Mouse (Mus musculus) embryonic facial prominence, embryonic 11.5 days (tissue): ENCODE results near the gene Ptprd. TPM values are rescaled to one million over a fixed set of nuclear protein-coding genes. Genes with fewer than 3 reads are reported as not detected.

Source experiments
- ATAC-seq: fragments of 200-750 bp; cut with Nextera tagmentation; replicated peaks from 2 replicates; pipeline ENCODE4 v1.8.0; 2017; ENCODE audit warnings: low read depth; ENCODE audit not compliant: insufficient number of reproducible peaks, low FRiP score, low TSS enrichment
- DNase-seq: peaks from one replicate; pipeline ENCODE4 v3.0.0-alpha.2; 2015; ENCODE audit warnings: low spot score
- H3K27ac ChIP-seq: fragments of 300-500 bp; sonication (generic); replicated peaks from 2 replicates; pipeline ENCODE4 v1.5.1; 2014; ENCODE audit warnings: mild to moderate bottlenecking, low read depth, low read length, control low read depth
- H3K27me3 ChIP-seq: fragments of 300-500 bp; sonication (generic); 2 replicates; pipeline ENCODE4 v1.6.1; 2014; ENCODE audit warnings: mild to moderate bottlenecking, low read length, moderate library complexity, mixed read lengths; ENCODE audit not compliant: control insufficient read depth, insufficient read depth
- H3K36me3 ChIP-seq: fragments of 300-500 bp; sonication (generic); replicated peaks from 2 replicates; pipeline ENCODE4 v1.6.1; 2014; ENCODE audit warnings: low read depth, mild to moderate bottlenecking, low read length, moderate library complexity, mixed read lengths; ENCODE audit not compliant: control insufficient read depth, insufficient read depth
- H3K4me1 ChIP-seq: fragments of 300-500 bp; sonication (generic); 2 replicates; pipeline ENCODE4 v1.6.1; 2014; ENCODE audit warnings: low read length, mixed read lengths; ENCODE audit not compliant: control insufficient read depth, insufficient read depth
- H3K4me2 ChIP-seq: fragments of 300-500 bp; sonication (generic); 2 replicates; pipeline ENCODE4 v1.6.1; 2014; ENCODE audit warnings: low read depth, mild to moderate bottlenecking, control low read depth, low read length, moderate library complexity
- H3K4me3 ChIP-seq: fragments of 300-500 bp; sonication (generic); 2 replicates; pipeline ENCODE4 v1.5.1; 2014; ENCODE audit warnings: low read depth, low read length, control low read depth
- H3K9ac ChIP-seq: fragments of 300-500 bp; sonication (generic); replicated peaks from 2 replicates; pipeline ENCODE4 v1.6.1; 2014; ENCODE audit warnings: mild to moderate bottlenecking, control low read depth, low read length
- H3K9me3 ChIP-seq: fragments of 300-500 bp; sonication (generic); replicated peaks from 2 replicates; pipeline ENCODE4 v1.6.1; 2016; ENCODE audit warnings: mild to moderate bottlenecking, low read length, inconsistent platforms, mixed read lengths; ENCODE audit not compliant: control insufficient read depth
- WGBS: fragments of 180-500 bp; shearing (Covaris S2); extraction: QIAGEN DNeasy Blood & Tissue Kit; methylation state at CpG from one replicate; pipeline ENCODE4 v1.1.7; 2014; 5-methylcytosine and 5-hydroxymethylcytosine counted together
- polyA plus RNA-seq: library from polyadenylated mRNA; unstranded; fragments of >200 nt; fragmentation: Nextera tagmentation; extraction: Ambion mirVana; gene quantifications from 2 replicates; pipeline ENCODE4 v1.2.1, GENCODE M21; 2014

Gene Ptprd
- polyA plus RNA-seq, 1 experiment from 2014 or later, result 19.9 TPM

DNA sequence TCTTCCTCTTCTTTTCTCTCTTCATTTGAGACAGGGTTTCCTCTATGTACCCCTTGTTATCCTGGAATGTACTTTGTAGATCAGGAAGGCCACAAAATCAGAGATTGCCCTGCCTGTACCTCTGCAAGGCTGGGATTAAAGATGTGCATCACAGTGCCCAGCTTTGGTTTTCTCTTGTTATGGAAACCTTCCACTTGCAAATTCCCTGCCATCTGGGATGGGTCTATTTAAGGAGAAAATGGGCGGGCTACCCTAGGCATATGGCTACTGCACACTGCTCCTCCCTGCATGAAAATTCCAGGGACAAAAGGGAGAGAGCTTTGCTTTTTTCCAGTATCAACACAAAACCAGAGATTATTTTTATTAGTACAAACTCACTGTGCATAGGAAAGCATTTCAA, 2036.7 kb downstream of the Ptprd start:
- ATAC-seq, result no peak
- no peak for DNase-seq
- WGBS, result 72% methylated on average over 1 of the region's 1 CpGs
- no peak overlapping the region for H3K9ac ChIP-seq
- no peaks in the 10 kb centered on the region for H3K27me3 ChIP-seq
- H3K4me3 ChIP-seq, result no peak overlapping the region
- no peaks in the 10 kb centered on the region for H3K9me3 ChIP-seq
- no peak overlapping the region for H3K4me2 ChIP-seq
- H3K4me1 ChIP-seq, result no peaks in the 10 kb centered on the region
- no peak overlapping the region for H3K27ac ChIP-seq
- no peaks in the 10 kb centered on the region for H3K36me3 ChIP-seq

DNA sequence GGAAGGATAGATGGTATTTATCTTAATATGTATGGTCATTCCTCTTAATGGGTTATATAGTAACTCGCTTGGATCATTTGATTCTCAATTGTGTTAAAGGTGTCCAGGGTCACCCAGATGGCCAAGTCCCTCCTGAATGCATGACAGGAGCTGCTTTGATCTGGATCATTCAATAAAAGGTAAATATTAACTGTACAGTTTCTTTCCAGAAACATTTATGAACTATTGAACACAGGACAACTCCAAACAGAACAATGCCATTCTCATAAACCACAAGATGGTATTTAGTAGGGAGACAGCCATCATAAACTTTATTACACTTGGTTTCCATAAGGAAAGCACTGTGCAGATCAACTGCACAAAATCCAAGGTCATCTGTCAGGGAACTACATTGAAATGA, 2056.0 kb downstream of the Ptprd start:
- DNase-seq, result no peak
- Histone ChIP-seq H3K4me1 (no peaks in the 10 kb centered on the region), H3K4me2 (no peak overlapping the region), H3K27ac (no peak overlapping the region), H3K9ac (no peak overlapping the region), H3K4me3 (no peak overlapping the region), H3K36me3 (no peaks in the 10 kb centered on the region), H3K27me3 (no peaks in the 10 kb centered on the region), H3K9me3 (no peaks in the 10 kb centered on the region)
- WGBS, result 90% methylated on average over 1 of the region's 1 CpGs
- ATAC-seq, result no peak

DNA sequence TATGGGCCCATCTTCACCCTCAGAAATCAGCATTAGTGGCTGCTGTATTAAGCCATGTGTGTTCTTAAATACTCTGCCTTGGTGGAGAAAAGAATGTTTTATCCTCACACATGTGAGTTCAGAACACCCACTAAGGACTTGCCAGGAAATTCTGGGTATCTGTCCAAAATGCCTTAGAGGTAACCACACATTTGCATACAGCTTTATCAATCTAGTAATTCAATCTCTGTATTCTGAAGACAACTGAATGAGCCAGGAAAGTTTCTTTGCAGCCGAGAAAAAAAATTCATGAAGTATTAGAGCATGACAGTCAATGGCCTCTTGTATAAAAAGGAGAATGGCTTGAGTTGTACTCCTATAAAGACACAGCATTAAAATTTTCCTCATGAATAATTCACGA, 2057.6 kb downstream of the Ptprd start:
- WGBS, result 58% methylated on average over 2 of the region's 2 CpGs
- H3K27ac ChIP-seq, result no peak overlapping the region
- no peaks in the 10 kb centered on the region for H3K36me3 ChIP-seq
- no peaks in the 10 kb centered on the region for H3K9me3 ChIP-seq
- no peaks in the 10 kb centered on the region for H3K4me1 ChIP-seq
- H3K4me2 ChIP-seq, result no peak overlapping the region
- no peak overlapping the region for H3K4me3 ChIP-seq
- H3K9ac ChIP-seq, result no peak overlapping the region
- no peak for DNase-seq
- ATAC-seq, result no peak
- H3K27me3 ChIP-seq, result no peaks in the 10 kb centered on the region

DNA sequence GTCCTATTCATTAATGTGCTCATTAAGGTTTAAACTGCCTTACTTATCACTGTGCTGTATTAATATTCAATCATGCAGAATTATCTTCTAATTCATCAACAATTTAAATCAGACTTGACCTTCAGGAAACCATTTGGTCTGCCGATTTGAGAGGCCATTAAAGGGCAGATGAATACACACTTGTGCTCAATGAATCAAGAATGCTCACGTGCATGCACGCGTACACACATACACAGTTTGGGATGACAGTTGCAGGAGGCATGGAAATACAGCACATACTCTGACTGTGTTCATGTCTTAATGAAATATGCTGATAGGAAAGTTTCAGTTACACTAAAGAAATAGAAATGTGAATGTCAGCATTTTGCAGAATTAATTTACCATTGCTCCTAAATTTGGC, 2066.8 kb downstream of the Ptprd start:
- ATAC-seq, result no peak
- Histone ChIP-seq H3K9me3 (no peaks in the 10 kb centered on the region), H3K4me3 (no peak overlapping the region), H3K4me1 (no peaks in the 10 kb centered on the region), H3K9ac (no peak overlapping the region), H3K27me3 (no peaks in the 10 kb centered on the region), H3K4me2 (no peak overlapping the region), H3K27ac (no peak overlapping the region), H3K36me3 (no peaks in the 10 kb centered on the region)
- no peak for DNase-seq
- 88% methylated on average over 4 of the region's 4 CpGs for WGBS

DNA sequence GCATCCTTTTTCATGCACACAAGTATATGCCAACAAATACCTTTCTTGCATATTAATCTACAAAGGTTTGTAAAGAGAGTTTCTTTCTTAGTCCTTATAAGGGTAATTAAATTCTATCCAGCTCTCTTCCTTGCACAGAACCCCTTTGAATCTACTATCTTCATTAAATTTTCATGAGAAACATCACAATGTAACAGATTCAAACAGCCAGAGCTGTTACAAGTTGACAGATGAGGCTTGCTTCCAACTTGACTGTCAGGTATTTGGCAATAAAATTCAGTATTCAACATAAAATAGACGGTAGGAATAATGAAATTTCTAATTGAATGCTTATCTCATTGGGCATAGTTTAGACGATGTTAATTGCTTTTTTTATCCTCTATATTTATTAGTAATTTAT, 2067.4 kb downstream of the Ptprd start:
- no peaks in the 10 kb centered on the region for H3K9me3 ChIP-seq
- WGBS, result 83% methylated on average over 2 of the region's 2 CpGs
- no peaks in the 10 kb centered on the region for H3K27me3 ChIP-seq
- no peak overlapping the region for H3K27ac ChIP-seq
- H3K36me3 ChIP-seq, result no peaks in the 10 kb centered on the region
- no peak overlapping the region for H3K4me2 ChIP-seq
- DNase-seq (no peak), ATAC-seq (no peak)
- no peak overlapping the region for H3K4me3 ChIP-seq
- no peaks in the 10 kb centered on the region for H3K4me1 ChIP-seq
- H3K9ac ChIP-seq, result no peak overlapping the region

DNA sequence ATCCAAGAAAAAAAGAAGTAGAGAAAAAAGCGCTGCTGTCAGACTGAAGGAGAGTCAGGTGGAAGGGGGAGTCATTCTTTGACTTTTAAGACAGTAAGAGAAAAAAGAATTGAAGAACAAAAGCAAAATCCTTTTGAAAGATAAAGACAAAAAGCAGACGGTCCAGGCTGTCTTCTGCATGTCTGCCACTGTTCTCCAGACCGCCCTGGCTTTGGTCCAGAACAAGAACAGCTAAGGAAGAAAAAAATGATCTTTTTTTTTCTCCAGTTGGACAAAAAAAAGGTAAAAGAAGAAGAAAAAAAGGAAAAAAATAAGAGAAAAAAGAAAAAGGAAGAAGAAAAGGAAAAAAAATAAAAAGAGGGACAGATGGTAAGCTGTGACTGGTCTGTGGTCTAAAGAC, 2073.9 kb downstream of the Ptprd start:
- no peaks in the 10 kb centered on the region for H3K9me3 ChIP-seq
- no peak overlapping the region for H3K4me3 ChIP-seq
- H3K27ac ChIP-seq, result no peak overlapping the region
- no peak overlapping the region for H3K4me2 ChIP-seq
- no peak overlapping the region for H3K9ac ChIP-seq
- no peaks in the 10 kb centered on the region for H3K27me3 ChIP-seq
- no peaks in the 10 kb centered on the region for H3K36me3 ChIP-seq
- DNase-seq (no peak), ATAC-seq (no peak)
- H3K4me1 ChIP-seq, result no peaks in the 10 kb centered on the region
- 75% methylated on average over 3 of the region's 3 CpGs for WGBS

DNA sequence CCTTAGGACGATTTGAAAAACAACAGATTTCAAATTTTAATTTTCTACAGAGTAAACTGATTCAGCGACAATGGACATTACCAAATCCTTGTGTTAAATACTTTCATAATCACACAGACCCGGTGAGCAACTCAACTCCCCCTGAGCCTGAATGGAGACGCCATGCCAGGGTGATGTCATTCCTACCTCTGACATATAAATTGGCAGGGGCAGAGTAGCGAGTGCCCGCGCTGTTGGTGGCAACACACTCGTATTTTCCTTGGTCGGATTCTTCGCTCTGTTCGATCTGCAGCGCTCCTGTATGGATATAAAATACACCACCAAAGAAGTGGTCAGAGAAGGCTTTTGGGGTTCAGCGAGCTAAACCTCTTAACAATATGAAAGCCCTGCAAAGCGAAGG, 2075.1 kb downstream of the Ptprd start:
- Histone ChIP-seq H3K4me1 (no peaks in the 10 kb centered on the region), H3K4me2 (no peak overlapping the region), H3K9me3 (no peaks in the 10 kb centered on the region), H3K9ac (no peak overlapping the region), H3K27ac (no peak overlapping the region), H3K4me3 (no peak overlapping the region), H3K36me3 (no peaks in the 10 kb centered on the region), H3K27me3 (no peaks in the 10 kb centered on the region)
- ATAC-seq (no peak), DNase-seq (no peak)
- WGBS, result 84% methylated on average over 14 of the region's 14 CpGs

DNA sequence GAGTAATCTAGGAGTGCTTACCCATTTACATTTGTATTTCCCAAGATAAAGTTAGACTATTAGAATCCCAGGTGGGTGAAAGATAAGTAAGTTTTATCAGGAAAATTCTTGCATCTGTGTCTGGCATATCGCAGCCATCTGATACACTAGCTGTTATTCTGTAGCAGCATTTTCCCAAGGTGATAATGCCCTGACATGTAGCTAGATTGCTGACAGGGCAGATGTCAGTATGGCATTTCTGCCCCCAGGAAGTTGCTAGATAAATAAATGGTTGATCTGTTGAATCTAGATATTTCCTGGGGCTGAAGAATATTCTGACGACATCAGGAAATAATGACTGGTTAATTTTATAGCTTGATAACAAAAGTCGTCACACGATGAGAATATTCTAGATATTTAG, 2119.9 kb downstream of the Ptprd start:
- DNase-seq, result no peak
- Histone ChIP-seq H3K9ac (no peak overlapping the region), H3K4me3 (no peak overlapping the region), H3K4me1 (no peaks in the 10 kb centered on the region), H3K4me2 (no peak overlapping the region), H3K27ac (no peak overlapping the region), H3K27me3 (no peaks in the 10 kb centered on the region), H3K9me3 (no peaks in the 10 kb centered on the region), H3K36me3 (no peaks in the 10 kb centered on the region)
- WGBS, result 88% methylated on average over 4 of the region's 4 CpGs
- ATAC-seq, result no peak

DNA sequence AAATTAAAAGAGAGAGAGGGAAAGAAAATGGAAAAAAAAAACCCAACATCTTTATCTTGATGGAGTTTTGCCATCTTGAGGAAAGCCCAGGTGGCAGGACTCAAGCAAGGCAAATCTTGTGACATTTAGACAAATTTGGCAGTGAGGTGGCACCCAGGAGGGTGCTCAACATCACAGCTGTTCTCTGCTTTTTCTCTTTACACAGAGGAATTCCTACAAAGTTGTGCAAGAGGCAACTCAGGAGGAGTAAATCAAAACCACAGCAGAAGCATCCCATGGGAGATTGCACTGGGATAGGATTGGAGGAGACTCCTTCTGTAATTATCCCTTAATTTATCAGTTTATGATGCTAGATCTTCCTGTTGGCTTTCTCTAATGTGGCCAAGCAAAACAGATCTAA, 2121.9 kb downstream of the Ptprd start:
- DNase-seq (no peak), ATAC-seq (no peak)
- Histone ChIP-seq H3K4me1 (no peaks in the 10 kb centered on the region), H3K4me3 (no peak overlapping the region), H3K27me3 (no peaks in the 10 kb centered on the region), H3K36me3 (no peaks in the 10 kb centered on the region), H3K9ac (no peak overlapping the region), H3K9me3 (no peaks in the 10 kb centered on the region), H3K27ac (no peak overlapping the region), H3K4me2 (no peak overlapping the region)
